Mouse (Mus musculus) heart, adult 2 months (tissue): Measurements from ENCODE around the gene Egln2.

ENCODE experiments used
- CTCF ChIP-seq: fragments of 200-600 bp; IDR thresholded peaks from 2 replicates; pipeline ENCODE4 v1.8.1; 2022; ENCODE audit warnings: antibody characterized with exemption, mild to moderate bottlenecking, moderate library complexity
- POLR2A ChIP-seq: fragments of 200-500 bp; IDR thresholded peaks from 2 replicates; pipeline ENCODE4 v1.6.1; 2011; ENCODE audit warnings: mild to moderate bottlenecking, low read depth, low read length, control low read depth; ENCODE audit not compliant: insufficient read depth

DNA sequence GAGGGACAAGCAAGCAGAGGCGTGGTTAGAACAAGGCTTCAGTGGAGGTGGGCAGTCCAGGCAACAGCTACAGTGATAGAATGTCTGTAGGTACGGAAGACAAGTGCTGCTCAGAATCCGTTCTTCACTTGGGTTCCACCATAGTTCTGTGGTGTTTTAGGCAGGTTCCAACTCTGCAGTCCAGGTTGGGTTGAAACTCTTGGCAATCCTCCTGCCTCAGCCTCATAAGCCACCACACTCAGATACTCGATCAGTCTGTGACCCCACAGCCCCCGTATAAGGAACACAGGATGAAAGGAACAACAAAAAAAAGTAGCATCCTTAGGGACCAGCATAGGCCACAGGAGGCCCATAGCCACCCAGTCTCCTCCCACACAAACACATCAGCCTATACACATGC is 25.8 kb upstream of the Egln2 start:
- TF ChIP-seq CTCF = no peak
- no peak for TF ChIP-seq POLR2A
